Mouse (Mus musculus) midbrain, postnatal 0 days (tissue): Measurements from ENCODE around the gene Gal3st2c. TPM values are rescaled to one million over a fixed set of nuclear protein-coding genes. Genes with fewer than 3 reads are reported as not detected.

Experiments used
- ATAC-seq: fragments of 200-750 bp; cut with Nextera tagmentation; 2 replicates; pipeline ENCODE4 v1.8.0; 2017; ENCODE audit warnings: moderate number of reproducible peaks, mild to moderate bottlenecking, moderate TSS enrichment, moderate library complexity; ENCODE audit not compliant: low FRiP score
- DNase-seq: peaks from one replicate; pipeline ENCODE4 v3.0.0-alpha.2; 2015; ENCODE audit warnings: low spot score
- H3K27ac ChIP-seq: fragments of 300-500 bp; sonication (generic); 2 replicates; pipeline ENCODE4 v1.5.1; 2014; ENCODE audit warnings: low read depth, mild to moderate bottlenecking, low read length, mixed read lengths
- H3K27me3 ChIP-seq: fragments of 300-500 bp; sonication (generic); 2 replicates; pipeline ENCODE4 v1.6.1; 2014; ENCODE audit warnings: low read length, control low read depth, mixed read lengths; ENCODE audit not compliant: insufficient read depth
- H3K36me3 ChIP-seq: fragments of 300-500 bp; sonication (generic); 2 replicates; pipeline ENCODE4 v1.6.1; 2014; ENCODE audit warnings: low read length, control low read depth, mixed read lengths; ENCODE audit not compliant: insufficient read depth
- H3K4me1 ChIP-seq: fragments of 300-500 bp; sonication (generic); 2 replicates; pipeline ENCODE4 v1.6.1; 2014; ENCODE audit warnings: mild to moderate bottlenecking, control low read depth, antibody characterized with exemption, low read length, mixed read lengths; ENCODE audit not compliant: insufficient read depth
- H3K4me2 ChIP-seq: fragments of 300-500 bp; sonication (generic); 2 replicates; pipeline ENCODE4 v1.6.1; 2014; ENCODE audit warnings: low read depth, mild to moderate bottlenecking, low read length, mixed read lengths; ENCODE audit not compliant: poor library complexity, severe bottlenecking
- H3K4me3 ChIP-seq: fragments of 300-500 bp; sonication (generic); 2 replicates; pipeline ENCODE4 v1.5.1; 2014; ENCODE audit warnings: low read depth, mild to moderate bottlenecking, low read length, moderate library complexity
- H3K9ac ChIP-seq: fragments of 300-500 bp; sonication (generic); replicated peaks from 2 replicates; pipeline ENCODE4 v1.6.1; 2014; ENCODE audit warnings: mild to moderate bottlenecking, low read length, moderate library complexity, mixed read lengths; ENCODE audit not compliant: poor library complexity, severe bottlenecking
- H3K9me3 ChIP-seq: fragments of 300-500 bp; sonication (generic); 2 replicates; pipeline ENCODE4 v1.6.1; 2016; ENCODE audit warnings: low read length, control low read depth
- CTCF ChIP-seq: IDR thresholded peaks from 2 replicates; pipeline ENCODE4 v1.5.1; 2016; ENCODE audit warnings: antibody characterized with exemption, mild to moderate bottlenecking
- WGBS: fragments of 180-500 bp; shearing (Covaris S2); extraction: QIAGEN DNeasy Blood & Tissue Kit; methylation state at CpG from one replicate; pipeline ENCODE4 v1.1.7; 2014; 5-methylcytosine and 5-hydroxymethylcytosine counted together
- polyA plus RNA-seq: library from polyadenylated mRNA; unstranded; fragments of >200 nt; fragmentation: Nextera tagmentation; extraction: Ambion mirVana; gene quantifications from 2 replicates; pipeline ENCODE4 v1.2.1, GENCODE M21; 2015
- total RNA-seq: library from RNA; depleted of rRNA; stranded (reverse); fragments of >200 nt; gene quantifications from 2 replicates; pipeline ENCODE4 v1.2.3, GENCODE M21; 2014

The Gal3st2c gene
- total and polyA plus RNA-seq, 2 experiments from 2014 or later = not detected

DNA sequence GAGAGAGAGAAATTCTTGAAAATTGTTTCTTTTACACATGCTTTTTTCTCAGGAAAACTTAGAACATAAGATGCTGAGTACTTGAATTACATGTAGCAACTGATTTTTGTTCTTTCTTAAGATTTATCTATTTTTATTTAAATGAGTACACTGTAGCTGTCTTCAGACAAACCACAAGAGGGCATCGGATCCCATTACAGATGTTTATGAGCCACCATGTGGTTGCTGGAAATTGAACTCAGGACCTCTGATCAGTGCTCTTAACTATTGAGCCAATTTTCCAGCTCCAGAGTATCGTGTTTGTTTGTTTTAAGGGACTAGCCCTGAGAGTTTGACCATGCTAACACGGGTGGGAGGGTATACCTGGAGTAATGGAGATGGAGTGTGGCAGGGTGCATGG, 21.3 kb downstream of the Gal3st2c start:
- no peak for ATAC-seq
- 77% methylated on average over 3 of the region's 3 CpGs for WGBS
- no peaks in the 10 kb centered on the region for H3K27me3 ChIP-seq

DNA sequence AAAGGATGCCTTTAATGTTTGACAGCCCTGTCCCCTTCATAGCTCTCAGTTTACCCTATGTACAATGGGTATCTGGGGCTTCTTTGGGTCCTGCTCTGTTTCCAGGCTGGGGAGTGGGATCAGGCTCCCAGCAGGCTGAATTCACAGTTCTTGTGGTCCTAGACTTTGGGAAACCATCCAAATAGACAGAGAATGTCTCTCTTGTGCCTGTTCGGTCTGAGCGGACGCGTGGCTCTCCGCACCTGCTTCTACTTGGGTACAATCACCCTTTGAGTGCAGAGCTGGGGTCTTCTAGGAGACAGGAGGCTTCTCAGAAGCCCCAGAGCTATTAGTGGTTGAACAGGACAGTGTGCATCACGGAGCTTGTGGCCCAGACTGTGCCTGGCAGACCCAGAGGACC, 29.8 kb downstream of the Gal3st2c start, which contains the start of gene Neu4:
Neu4 (plus strand) TSS at position 301 of the 400 bp plus-strand sequence.
- no peaks in the 10 kb centered on the region for H3K4me1 ChIP-seq
- no peaks in the 10 kb centered on the region for H3K36me3 ChIP-seq
- H3K9ac ChIP-seq = no peak within 1 kb of the TSS
- WGBS = 89% methylated on average over 6 of the region's 6 CpGs
- ATAC-seq = no peak
- no peak for DNase-seq
- H3K27ac ChIP-seq = no peak within 1 kb of the TSS
- no peak for TF ChIP-seq CTCF
- H3K27me3 ChIP-seq = no peaks in the 10 kb centered on the region
- no peaks in the 10 kb centered on the region for H3K9me3 ChIP-seq
- H3K4me3 ChIP-seq = no peak within 1 kb of the TSS
- no peak within 1 kb of the TSS for H3K4me2 ChIP-seq

More for the DNA sequence above, 21.3 kb downstream of the Gal3st2c start:
- H3K9ac ChIP-seq = no peak overlapping the region
- H3K4me3 ChIP-seq = no peak overlapping the region
- DNase-seq = no peak
- TF ChIP-seq CTCF = peak; percentile 17; the same call in 1 of the 2 replicates
- no peaks in the 10 kb centered on the region for H3K9me3 ChIP-seq
- H3K36me3 ChIP-seq = no peaks in the 10 kb centered on the region
- H3K27ac ChIP-seq = no peak overlapping the region
- no peak overlapping the region for H3K4me2 ChIP-seq
- no peaks in the 10 kb centered on the region for H3K4me1 ChIP-seq

DNA sequence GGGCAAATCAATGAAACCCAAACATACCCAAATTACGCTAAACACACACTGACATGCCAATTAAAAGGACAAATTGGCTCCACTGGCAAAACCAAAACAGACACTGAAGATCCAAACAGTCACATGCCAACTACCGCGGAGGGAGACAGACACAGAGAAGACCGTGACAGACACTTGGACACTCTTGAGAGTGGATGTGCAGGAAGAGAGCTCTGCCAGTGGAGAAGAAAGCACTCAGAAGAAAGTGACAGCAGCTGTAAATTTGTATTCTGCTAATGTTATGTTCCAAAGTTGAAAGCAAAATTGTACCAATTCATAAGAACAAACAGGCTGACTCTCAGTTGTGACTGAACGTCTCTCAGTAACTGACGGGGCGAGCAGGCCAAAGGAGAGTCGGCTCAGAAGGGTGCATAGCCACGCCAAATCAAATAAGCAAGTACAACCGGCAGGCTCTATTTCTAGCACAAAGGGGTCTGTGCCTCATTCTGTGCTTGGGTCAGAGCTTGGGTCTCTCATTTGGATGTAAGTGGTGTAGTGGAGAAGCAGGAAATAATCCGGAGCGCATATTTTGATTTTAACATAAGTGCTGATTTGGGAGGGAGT, 37.3 kb downstream of the Gal3st2c start:
- no peak overlapping the region for H3K9ac ChIP-seq
- TF ChIP-seq CTCF = no peak
- H3K4me3 ChIP-seq = no peak overlapping the region
- ATAC-seq (0 out of 2 replicates have a peak, but pooled peaks have one; percentile 29), DNase-seq (peak; percentile 18)
- no peaks in the 10 kb centered on the region for H3K36me3 ChIP-seq
- H3K4me2 ChIP-seq = no peak overlapping the region
- H3K9me3 ChIP-seq = no peaks in the 10 kb centered on the region
- no peak overlapping the region for H3K27ac ChIP-seq
- no peaks in the 10 kb centered on the region for H3K4me1 ChIP-seq
- no peaks in the 10 kb centered on the region for H3K27me3 ChIP-seq
- 61% methylated on average over 12 of the region's 12 CpGs for WGBS

DNA sequence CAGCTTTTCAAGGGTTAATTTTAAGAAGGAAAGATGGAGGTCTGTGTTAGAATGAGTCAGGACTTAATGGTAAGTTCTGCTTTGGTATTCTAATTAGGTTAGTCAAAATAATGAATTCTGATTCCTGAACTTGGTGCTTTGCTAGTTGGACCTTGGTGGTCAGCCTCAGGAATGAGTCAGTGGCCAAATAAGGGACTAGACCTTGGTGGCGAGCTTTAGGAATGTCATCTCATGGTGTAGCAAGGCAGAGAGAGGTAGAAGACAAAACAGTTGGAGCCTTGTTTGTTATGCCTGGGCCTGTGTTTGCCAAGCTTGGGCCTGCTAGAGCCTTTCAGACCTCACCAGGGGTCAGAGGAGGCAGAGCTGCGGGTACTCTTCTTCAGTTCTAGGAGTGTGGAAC, 38.4 kb downstream of the Gal3st2c start:
- WGBS = 98% methylated on average over 2 of the region's 2 CpGs

DNA sequence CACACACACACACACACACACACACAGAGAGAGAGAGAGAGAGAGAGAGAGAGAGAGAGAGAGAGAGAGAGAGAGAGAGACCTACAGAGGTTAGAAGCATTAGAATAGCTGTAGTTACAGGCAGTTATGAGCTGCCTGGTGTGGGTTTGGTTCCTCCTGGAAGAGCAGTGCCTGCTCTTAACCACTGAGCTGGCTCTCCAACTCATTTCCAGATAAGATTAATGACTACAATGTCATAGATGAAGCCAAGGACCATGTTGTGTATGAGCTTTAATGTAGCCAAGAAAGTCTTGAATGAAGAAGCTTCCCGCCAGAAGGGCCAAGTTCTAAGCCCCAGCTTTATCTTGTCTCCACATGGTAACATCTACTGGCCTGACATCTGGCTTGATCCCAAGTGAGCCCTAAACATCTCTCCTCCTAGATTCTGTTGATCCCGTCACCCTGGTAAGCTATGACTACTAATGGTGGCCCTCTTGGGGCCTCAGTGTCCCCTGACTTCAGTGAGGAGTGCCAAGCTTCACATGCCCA, 42.8 kb downstream of the Gal3st2c start:
- Histone ChIP-seq H3K4me1 (no peaks in the 10 kb centered on the region), H3K36me3 (no peaks in the 10 kb centered on the region), H3K4me3 (no peak overlapping the region), H3K4me2 (no peak overlapping the region), H3K9me3 (no peaks in the 10 kb centered on the region), H3K27me3 (no peaks in the 10 kb centered on the region), H3K9ac (no peak overlapping the region), H3K27ac (no peak overlapping the region)
- ATAC-seq (no peak), DNase-seq (no peak)
- WGBS = 89% methylated on average over 2 of the region's 2 CpGs
- TF ChIP-seq CTCF = no peak

More for the DNA sequence above, 38.4 kb downstream of the Gal3st2c start:
- no peaks in the 10 kb centered on the region for H3K36me3 ChIP-seq
- no peaks in the 10 kb centered on the region for H3K4me1 ChIP-seq
- TF ChIP-seq CTCF = no peak
- DNase-seq = no peak
- H3K27ac ChIP-seq = no peak overlapping the region
- H3K4me3 ChIP-seq = no peak overlapping the region
- H3K27me3 ChIP-seq = no peaks in the 10 kb centered on the region
- no peak for ATAC-seq
- H3K4me2 ChIP-seq = no peak overlapping the region
- no peaks in the 10 kb centered on the region for H3K9me3 ChIP-seq
- no peak overlapping the region for H3K9ac ChIP-seq

DNA sequence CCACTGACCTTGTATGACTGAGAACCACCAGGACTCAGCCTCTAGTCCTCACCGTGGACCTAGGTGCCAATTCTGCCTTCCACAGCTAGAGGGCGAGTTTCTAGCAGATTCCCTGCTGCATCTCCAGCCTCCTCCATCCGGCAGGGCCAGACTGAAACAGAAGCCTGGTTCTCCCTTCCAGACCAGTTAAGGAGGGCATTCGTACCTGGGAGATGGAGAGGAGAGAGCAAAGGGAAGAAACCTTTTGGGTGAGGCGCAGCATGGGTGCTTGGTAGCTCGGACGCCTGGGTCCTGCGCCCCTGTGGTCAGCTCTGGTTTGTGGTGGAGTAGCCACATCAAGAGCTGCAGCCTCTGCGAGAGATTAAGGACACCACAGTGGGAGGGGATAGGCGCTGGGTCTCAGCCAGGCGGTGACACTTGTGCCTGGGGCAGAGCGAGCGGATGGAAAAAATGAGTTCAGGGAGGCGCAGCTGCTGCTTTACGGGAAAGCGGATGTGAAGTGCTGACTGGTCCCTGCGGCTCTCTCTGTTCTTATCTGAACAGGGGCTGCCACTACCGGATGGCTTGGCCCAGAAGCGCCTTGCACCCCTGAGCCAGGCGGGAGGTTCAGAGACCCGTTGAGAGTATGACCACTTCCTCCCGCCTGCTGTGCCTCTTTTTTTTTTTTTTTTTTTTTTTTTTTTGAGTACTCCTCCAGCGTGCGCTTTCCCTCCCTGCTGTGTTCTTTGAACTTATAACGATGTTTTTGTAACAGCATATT, 44.9 kb downstream of the Gal3st2c start:
- H3K27me3 ChIP-seq = no peaks in the 10 kb centered on the region
- H3K36me3 ChIP-seq = no peaks in the 10 kb centered on the region
- H3K4me3 ChIP-seq = peak overlapping the region; percentile 45
- DNase-seq (peak; percentile 89), ATAC-seq (peak; percentile 92)
- H3K9me3 ChIP-seq = no peaks in the 10 kb centered on the region
- H3K4me1 ChIP-seq = no peaks in the 10 kb centered on the region
- peak; percentile 94 for TF ChIP-seq CTCF
- under 1% methylated on average over 24 of the region's 25 CpGs for WGBS
- H3K9ac ChIP-seq = peak overlapping the region; percentile 48
- H3K4me2 ChIP-seq = peak overlapping the region; percentile 71
- peak overlapping the region; percentile 58 for H3K27ac ChIP-seq
